Mouse (Mus musculus): Measurements from ENCODE around the gene Adra2b. TPM values are rescaled to one million over a fixed set of nuclear protein-coding genes. Genes with fewer than 3 reads are reported as not detected.

The Adra2b gene
- polyA plus RNA-seq, 1 experiment from 2014 or later: 0.30 TPM

- no peak overlapping the region for H3K4me3 ChIP-seq (ENCODE audit: low read length)
- H3K27ac ChIP-seq (ENCODE audit: low read length): no peak overlapping the region
- H3K9me3 ChIP-seq (ENCODE audit: control insufficient read depth, low read length): no peaks in the 10 kb centered on the region
- 48% methylated on average over 7 of the region's 7 CpGs for WGBS
- H3K27me3 ChIP-seq (ENCODE audit: control insufficient read depth, insufficient read depth, low read depth, low read length): no peaks in the 10 kb centered on the region
- H3K4me2 ChIP-seq (ENCODE audit: low read depth, low read length): no peak overlapping the region
- no peak for ATAC-seq (ENCODE audit: low read depth)
- no peak overlapping the region for H3K9ac ChIP-seq (ENCODE audit: low read length)
- no peaks in the 10 kb centered on the region for H3K36me3 ChIP-seq (ENCODE audit: control insufficient read depth, insufficient read depth, low read length)
- H3K4me1 ChIP-seq (replicated peaks; ENCODE audit: control insufficient read depth, insufficient read depth, low read length): no peaks in the 10 kb centered on the region; the same call in 1 of the 2 replicates
Measured at GRCm38 (mm10) chr2:127324456-127324855, 38.6 kb upstream of the Adra2b start.

- WGBS: 60% methylated on average over 12 of the region's 12 CpGs
- no peaks in the 10 kb centered on the region for H3K9me3 ChIP-seq (ENCODE audit: control insufficient read depth, low read length)
- ATAC-seq (ENCODE audit: low read depth): peak; percentile 82
- H3K9ac ChIP-seq (ENCODE audit: low read length): peak overlapping the region; percentile 20; the same call in 1 of the 2 replicates
- H3K36me3 ChIP-seq (ENCODE audit: control insufficient read depth, insufficient read depth, low read length): no peaks in the 10 kb centered on the region
- H3K4me2 ChIP-seq (ENCODE audit: low read depth, low read length): no peak overlapping the region
- no peaks in the 10 kb centered on the region; the same call in 1 of the 2 replicates for H3K4me1 ChIP-seq (replicated peaks; ENCODE audit: control insufficient read depth, insufficient read depth, low read length)
- H3K4me3 ChIP-seq (ENCODE audit: low read length): no peak overlapping the region
- H3K27ac ChIP-seq (ENCODE audit: low read length): peak overlapping the region; percentile 72
- H3K27me3 ChIP-seq (ENCODE audit: control insufficient read depth, insufficient read depth, low read depth, low read length): no peaks in the 10 kb centered on the region
Measured at GRCm38 (mm10) chr2:127328090-127328851, 34.7 kb upstream of the Adra2b start.

GRCm38 (mm10) chr2:127332807-127333570 lies 30.0 kb upstream of the Adra2b start:
- Histone ChIP-seq H3K27me3 (ENCODE audit: control insufficient read depth, insufficient read depth, low read depth, low read length) (peaks cover 15% of the 10 kb centered on the region), H3K4me1 (replicated peaks; ENCODE audit: control insufficient read depth, insufficient read depth, low read length) (peaks cover 3% of the 10 kb centered on the region), H3K36me3 (ENCODE audit: control insufficient read depth, insufficient read depth, low read length) (no peaks in the 10 kb centered on the region), H3K9me3 (ENCODE audit: control insufficient read depth, low read length) (no peaks in the 10 kb centered on the region), H3K4me3 (ENCODE audit: low read length) (no peak overlapping the region), H3K27ac (ENCODE audit: low read length) (no peak overlapping the region), H3K4me2 (ENCODE audit: low read depth, low read length) (no peak overlapping the region), H3K9ac (ENCODE audit: low read length) (no peak overlapping the region)
- no peak for ATAC-seq (ENCODE audit: low read depth)
- 72% methylated on average over 14 of the region's 14 CpGs for WGBS

GRCm38 (mm10) chr2:127333945-127334603 lies 28.9 kb upstream of the Adra2b start:
- WGBS: 51% methylated on average over 5 of the region's 5 CpGs

GRCm38 (mm10) chr2:127335078-127335541 lies 27.9 kb upstream of the Adra2b start:
- ATAC-seq (ENCODE audit: low read depth): no peak
- Histone ChIP-seq H3K4me3 (ENCODE audit: low read length) (no peak overlapping the region; the same call in 1 of the 2 replicates), H3K27ac (ENCODE audit: low read length) (no peak overlapping the region), H3K4me2 (ENCODE audit: low read depth, low read length) (peak overlapping the region; percentile 84; the same call in 1 of the 2 replicates), H3K27me3 (ENCODE audit: control insufficient read depth, insufficient read depth, low read depth, low read length) (peaks cover 15% of the 10 kb centered on the region), H3K4me1 (replicated peaks; ENCODE audit: control insufficient read depth, insufficient read depth, low read length) (peaks cover 3% of the 10 kb centered on the region; the same call in 1 of the 2 replicates), H3K36me3 (ENCODE audit: control insufficient read depth, insufficient read depth, low read length) (no peaks in the 10 kb centered on the region), H3K9me3 (ENCODE audit: control insufficient read depth, low read length) (no peaks in the 10 kb centered on the region), H3K9ac (ENCODE audit: low read length) (no peak overlapping the region)
- WGBS: 56% methylated on average over 11 of the region's 11 CpGs

More at GRCm38 (mm10) chr2:127333945-127334603, 28.9 kb upstream of the Adra2b start:
- Histone ChIP-seq H3K4me2 (ENCODE audit: low read depth, low read length) (no peak overlapping the region), H3K36me3 (ENCODE audit: control insufficient read depth, insufficient read depth, low read length) (no peaks in the 10 kb centered on the region), H3K4me3 (ENCODE audit: low read length) (no peak overlapping the region), H3K27me3 (ENCODE audit: control insufficient read depth, insufficient read depth, low read depth, low read length) (peaks cover 15% of the 10 kb centered on the region), H3K9ac (ENCODE audit: low read length) (no peak overlapping the region), H3K4me1 (replicated peaks; ENCODE audit: control insufficient read depth, insufficient read depth, low read length) (peaks cover 3% of the 10 kb centered on the region), H3K27ac (ENCODE audit: low read length) (no peak overlapping the region), H3K9me3 (ENCODE audit: control insufficient read depth, low read length) (no peaks in the 10 kb centered on the region)
- no peak for ATAC-seq (ENCODE audit: low read depth)

GRCm38 (mm10) chr2:127335767-127336496 lies 27.1 kb upstream of the Adra2b start, which contains the start of gene Dusp2:
Gene Dusp2 (plus strand): TSS chr2:127336159.
- Histone ChIP-seq H3K9me3 (ENCODE audit: control insufficient read depth, low read length) (no peaks in the 10 kb centered on the region), H3K27me3 (ENCODE audit: control insufficient read depth, insufficient read depth, low read depth, low read length) (peaks cover 15% of the 10 kb centered on the region), H3K27ac (ENCODE audit: low read length) (no peak within 1 kb of the TSS), H3K4me3 (ENCODE audit: low read length) (peak within 1 kb of the TSS; percentile 56), H3K36me3 (ENCODE audit: control insufficient read depth, insufficient read depth, low read length) (no peaks in the 10 kb centered on the region), H3K4me1 (replicated peaks; ENCODE audit: control insufficient read depth, insufficient read depth, low read length) (peaks cover 3% of the 10 kb centered on the region; the same call in 1 of the 2 replicates), H3K9ac (ENCODE audit: low read length) (peak within 1 kb of the TSS; percentile 66), H3K4me2 (ENCODE audit: low read depth, low read length) (peak within 1 kb of the TSS; percentile 84)
- WGBS: 0% methylated on average over 59 of the region's 76 CpGs
- ATAC-seq (ENCODE audit: low read depth): peak; percentile 89

- Histone ChIP-seq H3K9ac (ENCODE audit: low read length) (peak overlapping the region; percentile 66), H3K4me3 (ENCODE audit: low read length) (peak overlapping the region; percentile 56), H3K4me1 (replicated peaks; ENCODE audit: control insufficient read depth, insufficient read depth, low read length) (peaks cover 3% of the 10 kb centered on the region; the same call in 1 of the 2 replicates), H3K36me3 (ENCODE audit: control insufficient read depth, insufficient read depth, low read length) (no peaks in the 10 kb centered on the region), H3K9me3 (ENCODE audit: control insufficient read depth, low read length) (no peaks in the 10 kb centered on the region), H3K4me2 (ENCODE audit: low read depth, low read length) (peak overlapping the region; percentile 84), H3K27ac (ENCODE audit: low read length) (no peak overlapping the region), H3K27me3 (ENCODE audit: control insufficient read depth, insufficient read depth, low read depth, low read length) (peaks cover 15% of the 10 kb centered on the region)
- no peak for ATAC-seq (ENCODE audit: low read depth)
- 1% methylated on average over 30 of the region's 33 CpGs for WGBS
Measured at GRCm38 (mm10) chr2:127336497-127336832, 26.5 kb upstream of the Adra2b start.

- peak overlapping the region; percentile 84 for H3K4me2 ChIP-seq (ENCODE audit: low read depth, low read length)
- 33% methylated on average over 5 of the region's 5 CpGs for WGBS
- H3K27me3 ChIP-seq (ENCODE audit: control insufficient read depth, insufficient read depth, low read depth, low read length): peaks cover 15% of the 10 kb centered on the region
- H3K4me1 ChIP-seq (replicated peaks; ENCODE audit: control insufficient read depth, insufficient read depth, low read length): peaks cover 3% of the 10 kb centered on the region; the same call in 1 of the 2 replicates
- no peak overlapping the region for H3K27ac ChIP-seq (ENCODE audit: low read length)
- H3K36me3 ChIP-seq (ENCODE audit: control insufficient read depth, insufficient read depth, low read length): no peaks in the 10 kb centered on the region
- no peaks in the 10 kb centered on the region for H3K9me3 ChIP-seq (ENCODE audit: control insufficient read depth, low read length)
- H3K9ac ChIP-seq (ENCODE audit: low read length): peak overlapping the region; percentile 66
- ATAC-seq (ENCODE audit: low read depth): no peak
- H3K4me3 ChIP-seq (ENCODE audit: low read length): peak overlapping the region; percentile 56
Measured at GRCm38 (mm10) chr2:127336885-127337284, 26.1 kb upstream of the Adra2b start.

Data from lung, embryonic 16.5 days (tissue).